Mouse (Mus musculus): ENCODE measurements around the gene Tut7. TPM values are rescaled to one million over a fixed set of nuclear protein-coding genes. Genes with fewer than 3 reads are reported as not detected.
"Not testable (repeated sequence)": the region's sequence is repeated elsewhere in the genome, so short reads cannot be mapped to it uniquely, and the experiment has no call there.

Gene Tut7
- polyA plus RNA-seq, 1 experiment from 2014 or later: 49.3 TPM

DNA sequence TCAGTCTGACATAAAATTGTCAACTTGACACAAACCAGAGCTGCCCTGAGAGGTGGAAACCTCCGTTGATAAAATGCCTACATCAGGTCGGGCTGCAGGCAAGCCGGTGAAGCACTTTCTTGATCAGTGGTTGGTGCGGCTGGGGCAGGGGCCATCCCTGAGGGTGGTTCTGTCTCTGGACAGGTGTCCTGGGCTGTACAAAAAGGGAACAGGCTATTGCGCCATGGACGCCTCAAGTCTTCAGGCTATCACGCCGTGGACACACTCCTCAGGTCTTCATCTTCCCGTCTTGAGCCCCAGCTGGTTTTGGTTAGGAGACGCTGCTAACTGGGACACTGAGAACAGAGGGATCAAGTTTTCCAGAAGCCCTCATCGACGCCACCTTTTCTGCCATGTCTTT lies 72.6 kb downstream of the Tut7 start:
- ATAC-seq (ENCODE audit: borderline replicate concordance, extremely low read depth, low FRiP score, low TSS enrichment): no peak
- Histone ChIP-seq H3K9ac (no peak overlapping the region), H3K4me3 (no peak overlapping the region), H3K27ac (no peak overlapping the region), H3K9me3 (no peaks in the 10 kb centered on the region), H3K4me1 (no peaks in the 10 kb centered on the region), H3K4me2 (no peak overlapping the region), H3K27me3 (no peaks in the 10 kb centered on the region), H3K36me3 (peaks cover 7% of the 10 kb centered on the region; the same call in 1 of the 2 replicates)
- 83% methylated on average over 12 of the region's 12 CpGs for WGBS

- Histone ChIP-seq H3K9ac (no peak within 1 kb of the TSS), H3K4me3 (no peak within 1 kb of the TSS), H3K4me1 (no peaks in the 10 kb centered on the region), H3K4me2 (no peak within 1 kb of the TSS), H3K9me3 (no peaks in the 10 kb centered on the region), H3K27ac (no peak within 1 kb of the TSS), H3K36me3 (no peaks in the 10 kb centered on the region), H3K27me3 (no peaks in the 10 kb centered on the region)
- 80% methylated on average over 9 of the region's 9 CpGs for WGBS
- no peak for ATAC-seq (ENCODE audit: borderline replicate concordance, extremely low read depth, low FRiP score, low TSS enrichment)
These were observed 76.2 kb downstream of the Tut7 start, which contains the start of gene 1700014D04Rik for GRCm38 (mm10) chr13:59746711-59747110. TSS of gene 1700014D04Rik (minus strand) at chr13:59746752.

DNA sequence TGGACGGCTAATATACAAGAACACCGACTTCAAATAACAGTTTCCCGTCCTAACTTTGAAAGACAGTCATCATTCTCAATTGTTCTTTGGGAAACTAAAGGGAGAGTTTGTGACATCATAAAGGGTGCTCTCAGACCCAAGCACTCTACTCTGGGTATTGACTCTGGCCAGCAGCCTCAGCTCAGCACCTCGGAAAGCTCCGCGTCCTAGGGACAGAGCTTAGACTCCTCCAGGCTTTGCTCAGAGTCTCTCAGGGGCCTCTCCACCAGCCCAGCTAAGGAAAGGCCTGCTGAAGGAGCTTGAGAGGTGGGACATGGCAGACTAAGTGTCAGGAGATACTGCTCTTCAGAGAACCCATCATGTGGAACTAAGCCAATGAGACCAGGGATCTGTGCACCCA lies 76.8 kb downstream of the Tut7 start:
- Histone ChIP-seq H3K9ac (no peak overlapping the region), H3K4me3 (no peak overlapping the region), H3K4me1 (no peaks in the 10 kb centered on the region), H3K4me2 (no peak overlapping the region), H3K9me3 (no peaks in the 10 kb centered on the region), H3K27me3 (no peaks in the 10 kb centered on the region), H3K36me3 (no peaks in the 10 kb centered on the region), H3K27ac (no peak overlapping the region)
- no peak for ATAC-seq (ENCODE audit: borderline replicate concordance, extremely low read depth, low FRiP score, low TSS enrichment)
- WGBS: 68% methylated on average over 5 of the region's 6 CpGs

DNA sequence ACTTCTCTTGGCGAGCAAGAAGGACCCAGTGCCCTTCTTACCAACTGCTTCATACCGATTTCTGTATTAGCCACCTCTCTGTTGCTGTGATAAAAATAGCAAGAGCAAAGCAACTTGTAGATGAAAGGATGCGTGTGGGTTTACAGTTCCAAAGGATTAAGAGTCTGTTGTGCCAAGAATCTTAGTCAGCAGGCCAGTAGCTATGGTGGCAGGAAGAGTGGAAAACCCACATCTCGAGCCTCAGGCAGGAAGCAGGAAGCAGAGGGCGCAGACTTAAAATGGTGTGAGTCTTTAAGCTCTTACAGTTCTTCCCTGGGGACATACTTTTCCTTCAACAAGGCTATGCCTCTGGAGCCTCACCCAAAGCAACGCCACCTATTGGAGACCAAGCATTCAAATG lies 77.5 kb downstream of the Tut7 start:
- no peak overlapping the region for H3K4me2 ChIP-seq
- no peak overlapping the region for H3K27ac ChIP-seq
- no peak for ATAC-seq (ENCODE audit: borderline replicate concordance, extremely low read depth, low FRiP score, low TSS enrichment)
- no peaks in the 10 kb centered on the region for H3K4me1 ChIP-seq
- H3K36me3 ChIP-seq: no peaks in the 10 kb centered on the region
- 77% methylated on average over 6 of the region's 6 CpGs for WGBS
- no peak overlapping the region for H3K4me3 ChIP-seq
- no peaks in the 10 kb centered on the region for H3K27me3 ChIP-seq
- H3K9me3 ChIP-seq: no peaks in the 10 kb centered on the region
- H3K9ac ChIP-seq: no peak overlapping the region

DNA sequence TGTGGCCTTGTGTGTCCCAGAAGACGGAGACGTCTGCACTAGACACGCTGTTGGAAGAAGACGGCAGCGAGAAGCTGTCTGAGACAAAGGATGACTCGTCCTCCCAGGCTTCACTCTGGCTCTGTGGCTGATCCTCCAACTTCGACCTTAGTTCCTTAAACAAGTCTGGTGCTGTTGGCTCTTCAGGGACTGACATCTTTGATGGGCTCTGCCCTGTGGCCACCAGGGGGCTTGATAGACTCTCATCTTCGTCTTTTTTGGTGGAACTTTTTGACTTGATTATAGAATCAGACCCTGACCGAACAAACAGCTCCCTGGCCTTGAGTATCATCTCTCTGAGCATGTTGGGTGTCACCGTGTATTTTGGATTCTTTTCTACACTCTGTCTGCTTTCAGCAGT lies 81.2 kb downstream of the Tut7 start:
- no peak overlapping the region for H3K4me3 ChIP-seq
- WGBS: 72% methylated on average over 10 of the region's 10 CpGs
- no peak overlapping the region for H3K9ac ChIP-seq
- no peak overlapping the region for H3K4me2 ChIP-seq
- no peaks in the 10 kb centered on the region for H3K9me3 ChIP-seq
- H3K27me3 ChIP-seq: no peaks in the 10 kb centered on the region
- no peak for ATAC-seq (ENCODE audit: borderline replicate concordance, extremely low read depth, low FRiP score, low TSS enrichment)
- no peaks in the 10 kb centered on the region for H3K4me1 ChIP-seq
- H3K36me3 ChIP-seq: no peaks in the 10 kb centered on the region
- no peak overlapping the region for H3K27ac ChIP-seq

GRCm38 (mm10) chr13:59741096-59741495 lies 81.9 kb downstream of the Tut7 start:
- Histone ChIP-seq H3K27me3 (no peaks in the 10 kb centered on the region), H3K4me1 (no peaks in the 10 kb centered on the region)
- WGBS: 73% methylated on average over 11 of the region's 11 CpGs

GRCm38 (mm10) chr13:59739397-59739796 lies 83.5 kb downstream of the Tut7 start:
- 84% methylated on average over 4 of the region's 4 CpGs for whole genome bisulfite sequencing
- no peak overlapping the region for H3K27ac ChIP-seq
- no peak overlapping the region for H3K9ac ChIP-seq
- no peak overlapping the region for H3K4me3 ChIP-seq
- H3K36me3 ChIP-seq: no peaks in the 10 kb centered on the region
- H3K4me1 ChIP-seq: no peaks in the 10 kb centered on the region
- H3K9me3 ChIP-seq: no peaks in the 10 kb centered on the region
- H3K4me2 ChIP-seq: no peak overlapping the region
- ATAC-seq (ENCODE audit: borderline replicate concordance, extremely low read depth, low FRiP score, low TSS enrichment): no peak
- no peaks in the 10 kb centered on the region for H3K27me3 ChIP-seq

More at GRCm38 (mm10) chr13:59741096-59741495, 81.9 kb downstream of the Tut7 start:
- no peak for ATAC-seq (ENCODE audit: borderline replicate concordance, extremely low read depth, low FRiP score, low TSS enrichment)
- H3K9me3 ChIP-seq: no peaks in the 10 kb centered on the region
- H3K4me3 ChIP-seq: no peak overlapping the region
- no peaks in the 10 kb centered on the region for H3K36me3 ChIP-seq
- H3K27ac ChIP-seq: no peak overlapping the region
- H3K9ac ChIP-seq: no peak overlapping the region
- H3K4me2 ChIP-seq: no peak overlapping the region

- no peaks in the 10 kb centered on the region for H3K9me3 ChIP-seq
- H3K4me1 ChIP-seq: no peaks in the 10 kb centered on the region
- 0 out of 2 replicates have a peak, but pooled peaks have one; percentile 44 for ATAC-seq (ENCODE audit: borderline replicate concordance, extremely low read depth, low FRiP score, low TSS enrichment)
- H3K4me3 ChIP-seq: no peak overlapping the region
- no peak overlapping the region for H3K27ac ChIP-seq
- H3K27me3 ChIP-seq: no peaks in the 10 kb centered on the region
- H3K9ac ChIP-seq: no peak overlapping the region
- WGBS: 75% methylated on average over 2 of the region's 2 CpGs
- H3K36me3 ChIP-seq: no peaks in the 10 kb centered on the region
- no peak overlapping the region for H3K4me2 ChIP-seq
These were observed 84.5 kb downstream of the Tut7 start for GRCm38 (mm10) chr13:59738455-59738854.

DNA sequence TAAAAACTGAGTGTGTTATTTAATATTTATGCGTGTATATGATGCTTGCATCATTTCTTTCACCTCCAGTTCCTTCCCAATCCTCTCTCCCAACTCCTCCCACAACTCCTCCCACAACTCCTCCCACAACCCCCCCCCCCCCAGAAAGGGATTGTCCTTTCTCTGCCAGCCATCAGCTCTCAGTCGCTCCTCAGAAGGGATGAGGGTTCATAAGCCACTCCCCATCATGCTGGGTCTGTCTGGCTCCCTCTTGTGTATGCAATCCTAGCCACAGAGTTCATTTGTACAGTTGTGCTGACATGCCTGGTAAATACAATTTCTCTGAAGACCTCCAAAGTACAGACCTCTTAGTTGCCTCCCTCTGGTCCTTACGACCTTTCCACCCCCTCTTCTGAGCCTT lies 87.8 kb downstream of the Tut7 start:
- no peaks in the 10 kb centered on the region for H3K27me3 ChIP-seq
- H3K9me3 ChIP-seq: no peaks in the 10 kb centered on the region
- no peaks in the 10 kb centered on the region for H3K36me3 ChIP-seq
- peak; percentile 76 for ATAC-seq (ENCODE audit: borderline replicate concordance, extremely low read depth, low FRiP score, low TSS enrichment)
- no peak overlapping the region for H3K27ac ChIP-seq
- H3K9ac ChIP-seq: no peak overlapping the region
- no peaks in the 10 kb centered on the region for H3K4me1 ChIP-seq
- no peak overlapping the region for H3K4me3 ChIP-seq
- WGBS: 24% methylated on average over 3 of the region's 3 CpGs
- no peak overlapping the region for H3K4me2 ChIP-seq

DNA sequence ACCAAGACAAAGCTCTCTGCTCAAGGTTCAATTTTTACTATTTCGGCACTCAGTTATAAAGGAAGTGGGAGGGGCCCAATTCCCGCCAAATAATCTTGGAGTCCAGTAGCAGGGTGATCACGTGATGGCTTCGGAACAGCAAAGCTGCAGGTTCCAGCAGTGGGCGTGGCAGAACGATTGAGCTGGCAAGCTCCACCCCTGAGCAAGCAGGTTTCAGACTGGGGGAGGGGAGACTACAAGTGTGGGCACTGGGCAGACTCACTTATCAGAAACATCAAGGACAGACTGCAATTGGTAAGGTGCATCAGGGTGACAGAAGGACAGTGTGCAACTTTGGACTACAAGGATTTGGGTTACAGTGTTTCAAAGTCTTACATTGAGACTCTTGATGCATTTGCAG lies 88.6 kb downstream of the Tut7 start:
- not testable (repeated sequence) for H3K36me3 ChIP-seq; H3K27ac ChIP-seq; H3K4me2 ChIP-seq; H3K4me3 ChIP-seq; H3K9ac ChIP-seq; H3K27me3 ChIP-seq; H3K4me1 ChIP-seq; H3K9me3 ChIP-seq; ATAC-seq (ENCODE audit: borderline replicate concordance, extremely low read depth, low FRiP score, low TSS enrichment)
- WGBS: 23% methylated on average over 6 of the region's 6 CpGs

DNA sequence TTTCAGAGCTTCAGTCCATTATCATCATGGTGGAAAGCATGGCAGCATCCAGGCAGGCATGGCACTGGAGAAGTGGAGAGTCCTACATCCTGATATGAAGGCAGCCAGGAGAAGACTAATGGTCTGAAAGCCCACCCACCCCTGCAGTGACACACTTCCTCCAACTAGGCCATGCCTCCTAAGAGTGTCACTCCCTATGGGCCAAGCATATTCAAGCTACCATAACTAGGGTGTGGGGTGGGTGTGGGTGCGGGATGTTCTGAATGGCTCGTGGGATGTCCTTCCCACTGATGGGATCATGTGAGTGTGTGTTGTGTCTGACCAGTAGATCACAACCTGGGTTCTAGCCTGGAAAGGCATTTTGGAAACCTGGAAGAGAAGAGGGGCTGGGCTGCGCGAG lies 89.0 kb downstream of the Tut7 start:
- H3K4me1 ChIP-seq: no peaks in the 10 kb centered on the region
- H3K9ac ChIP-seq: no peak overlapping the region
- no peak overlapping the region for H3K27ac ChIP-seq
- H3K27me3 ChIP-seq: no peaks in the 10 kb centered on the region
- 74% methylated on average over 4 of the region's 4 CpGs for WGBS
- no peaks in the 10 kb centered on the region for H3K9me3 ChIP-seq
- H3K4me3 ChIP-seq: no peak overlapping the region
- ATAC-seq (ENCODE audit: borderline replicate concordance, extremely low read depth, low FRiP score, low TSS enrichment): no peak
- H3K36me3 ChIP-seq: no peaks in the 10 kb centered on the region
- no peak overlapping the region for H3K4me2 ChIP-seq

- Histone ChIP-seq H3K9ac (no peak within 1 kb of the TSS), H3K4me3 (no peak within 1 kb of the TSS), H3K9me3 (no peaks in the 10 kb centered on the region), H3K4me1 (no peaks in the 10 kb centered on the region), H3K4me2 (no peak within 1 kb of the TSS), H3K27me3 (no peaks in the 10 kb centered on the region), H3K27ac (no peak within 1 kb of the TSS), H3K36me3 (no peaks in the 10 kb centered on the region)
- no peak for ATAC-seq (ENCODE audit: borderline replicate concordance, extremely low read depth, low FRiP score, low TSS enrichment)
- 29% methylated on average over 7 of the region's 7 CpGs for WGBS
These were observed 91.3 kb downstream of the Tut7 start, which contains the start of gene Spata31d1d for GRCm38 (mm10) chr13:59731652-59732051. TSS of gene Spata31d1d (minus strand) at chr13:59731752.

All from lung, embryonic 15.5 days (tissue).